Mouse (Mus musculus) gastrocnemius, postnatal 36 days (tissue): ENCODE data around the gene Glrx2. TPM values are rescaled to one million over a fixed set of nuclear protein-coding genes. Genes with fewer than 3 reads are reported as not detected.

Source experiments
- total RNA-seq, 2 experiments: library from RNA; stranded (reverse); gene quantifications; 2 replicates each; pipeline ENCODE4 v1.2.3; 2021

Gene Glrx2
- total RNA-seq, 2 experiments from 2014 or later = 78.4 to 82.3 TPM

Other genes with a start within 250 kb of the Glrx2 start
- 1 to 10 TPM in 1 of 2 experiments, under 1 TPM in 1; 0.71 to 1.0 TPM for gene B3galt2, start 75.7 kb upstream of the Glrx2 start, total RNA-seq
- 10 to 100 TPM; 35.9 to 44.6 TPM for gene Cdc73, start 13.4 kb upstream of the Glrx2 start, total RNA-seq
- 1 to 10 TPM; 2.2 to 2.8 TPM for gene Trove2, start 60.7 kb downstream of the Glrx2 start, total RNA-seq
- 10 to 100 TPM; 24.8 to 25.1 TPM for gene Uchl5, start 60.9 kb downstream of the Glrx2 start, total RNA-seq